Mouse (Mus musculus) midbrain, embryonic 15.5 days (tissue): ENCODE results near the gene Rnf135. TPM values are rescaled to one million over a fixed set of nuclear protein-coding genes. Genes with fewer than 3 reads are reported as not detected.
"Not testable (repeated sequence)": the region's sequence is repeated elsewhere in the genome, so short reads cannot be mapped to it uniquely, and the experiment has no call there.

Source experiments
- ATAC-seq: fragments of 200-750 bp; cut with Nextera tagmentation; replicated peaks from 2 replicates; pipeline ENCODE4 v1.8.0; 2017; ENCODE audit warnings: moderate TSS enrichment
- H3K27ac ChIP-seq: fragments of 300-500 bp; sonication (generic); 2 replicates; pipeline ENCODE4 v1.5.1; 2015; ENCODE audit warnings: mild to moderate bottlenecking, inconsistent platforms
- H3K27me3 ChIP-seq: fragments of 300-500 bp; sonication (generic); replicated peaks from 2 replicates; pipeline ENCODE4 v1.6.1; 2015; ENCODE audit warnings: inconsistent platforms
- H3K36me3 ChIP-seq: fragments of 300-500 bp; sonication (generic); replicated peaks from 2 replicates; pipeline ENCODE4 v1.6.1; 2015; ENCODE audit warnings: inconsistent platforms
- H3K4me1 ChIP-seq: fragments of 300-500 bp; sonication (generic); 2 replicates; pipeline ENCODE4 v1.6.1; 2015; ENCODE audit warnings: inconsistent platforms
- H3K4me2 ChIP-seq: fragments of 300-500 bp; sonication (generic); 2 replicates; pipeline ENCODE4 v1.6.1; 2015; ENCODE audit warnings: inconsistent platforms, mild to moderate bottlenecking, moderate library complexity
- H3K4me3 ChIP-seq: fragments of 300-500 bp; sonication (generic); 2 replicates; pipeline ENCODE4 v1.5.1; 2015; ENCODE audit warnings: mild to moderate bottlenecking, inconsistent platforms
- H3K9ac ChIP-seq: fragments of 300-500 bp; sonication (generic); 2 replicates; pipeline ENCODE4 v1.6.1; 2015; ENCODE audit warnings: mild to moderate bottlenecking, inconsistent platforms
- H3K9me3 ChIP-seq: fragments of 300-500 bp; sonication (generic); 2 replicates; pipeline ENCODE4 v1.6.1; 2016; ENCODE audit warnings: inconsistent platforms
- WGBS: fragments of 180-500 bp; shearing (Covaris S2); methylation state at CpG from one replicate; pipeline ENCODE4 v1.1.7; 2015; ENCODE audit warnings: mixed read lengths; 5-methylcytosine and 5-hydroxymethylcytosine counted together
- polyA plus RNA-seq: library from polyadenylated mRNA; unstranded; fragments of >200 nt; fragmentation: Nextera tagmentation; extraction: Ambion mirVana; gene quantifications from 2 replicates; pipeline ENCODE4 v1.2.1, GENCODE M21; 2015

Gene Rnf135
- polyA plus RNA-seq = 3.3 and 3.9 TPM in 2 replicates

DNA sequence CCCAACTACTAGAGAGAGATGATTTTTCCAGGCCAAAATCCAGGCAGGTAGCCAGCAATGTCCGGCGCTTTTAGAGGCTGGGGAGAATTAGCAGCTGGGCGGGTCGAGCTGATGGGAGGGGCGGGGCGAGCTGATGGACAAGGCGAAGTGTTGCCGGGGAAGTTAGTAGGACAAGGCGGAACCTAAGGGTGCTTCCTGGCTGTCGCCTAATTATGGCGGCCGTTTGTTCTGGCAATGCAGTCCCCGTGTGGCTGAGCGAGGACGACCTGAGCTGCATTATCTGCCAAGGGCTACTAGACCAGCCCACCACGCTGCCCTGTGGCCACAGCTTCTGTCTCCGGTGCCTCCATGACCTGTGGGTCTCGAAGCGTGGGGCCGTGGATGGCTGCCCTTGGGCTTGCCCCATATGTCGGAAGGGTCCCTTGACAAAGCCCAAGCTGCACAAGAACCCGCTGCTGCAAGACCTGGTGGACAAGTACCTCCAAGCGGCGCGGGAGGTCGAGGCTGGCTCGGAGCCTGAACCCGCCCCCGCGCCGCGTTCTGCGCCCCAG, at the start of gene Rnf135:
Gene Rnf135 (plus strand): TSS at position 147 of the 551 bp plus-strand sequence.
- Histone ChIP-seq H3K4me2 (peak within 1 kb of the TSS; percentile 67), H3K4me1 (no peaks in the 10 kb centered on the region), H3K4me3 (peak within 1 kb of the TSS; percentile 47), H3K27ac (peak within 1 kb of the TSS; percentile 6; the same call in 1 of the 2 replicates), H3K27me3 (no peaks in the 10 kb centered on the region), H3K9ac (peak within 1 kb of the TSS; percentile 22), H3K36me3 (no peaks in the 10 kb centered on the region), H3K9me3 (no peaks in the 10 kb centered on the region)
- 3% methylated on average over 33 of the region's 33 CpGs for WGBS
- peak; percentile 33; the same call in 1 of the 2 replicates for ATAC-seq

DNA sequence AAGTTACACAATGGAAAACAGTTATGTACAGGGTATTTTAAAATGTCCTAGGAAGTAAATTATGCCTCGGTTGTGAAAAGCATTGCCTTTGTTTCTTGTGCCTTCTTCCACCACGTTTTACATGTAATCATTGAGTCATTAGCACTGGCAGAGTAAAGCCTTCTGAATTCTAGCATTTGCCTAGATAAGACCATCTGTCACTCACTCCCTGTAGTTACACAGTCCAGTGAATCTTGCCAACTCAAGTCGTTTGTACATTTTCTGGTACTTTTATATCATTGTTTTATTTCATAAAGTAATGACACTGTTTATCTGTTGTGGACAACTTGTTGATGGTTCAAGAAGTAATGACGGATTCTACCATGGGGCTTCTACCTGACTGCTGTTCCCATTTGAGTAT, 48.9 kb upstream of the Rnf135 start:
- 76% methylated on average over 4 of the region's 4 CpGs for WGBS
- H3K27ac ChIP-seq = no peak overlapping the region
- H3K36me3 ChIP-seq = peaks cover 17% of the 10 kb centered on the region

DNA sequence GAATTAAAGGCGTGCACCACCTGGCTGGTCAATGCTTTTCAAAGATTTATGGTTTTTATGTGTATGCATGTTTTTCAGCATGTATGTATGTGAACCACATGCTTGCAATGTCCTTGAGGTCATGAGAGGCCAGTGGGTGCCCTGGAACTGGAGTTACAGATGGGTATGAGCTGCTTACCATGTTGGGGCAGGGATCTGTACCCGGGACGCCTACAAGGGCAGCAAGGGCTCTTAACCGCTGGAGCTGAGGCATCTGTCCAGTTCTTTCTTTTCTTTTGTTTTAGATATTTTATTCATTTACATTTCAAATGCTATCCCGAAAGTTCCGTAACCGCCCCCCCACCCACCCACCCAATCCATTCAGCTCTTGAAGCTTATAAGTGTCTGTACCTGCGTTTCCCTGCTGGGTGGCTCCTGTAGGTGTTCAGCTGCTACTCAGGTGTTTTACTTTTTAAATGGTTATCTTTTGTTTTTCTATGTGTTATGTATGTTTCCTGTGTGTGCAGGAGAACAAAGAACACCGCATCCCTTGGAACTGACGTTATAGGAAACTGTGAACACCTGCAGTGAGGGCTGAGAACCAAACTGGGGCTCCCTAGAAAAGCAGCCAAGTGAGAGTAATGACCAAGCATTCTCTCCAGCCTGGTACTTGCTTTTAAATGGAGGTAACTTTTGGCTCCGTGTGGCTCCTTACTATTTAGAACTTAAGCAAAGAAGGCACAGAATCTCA, 47.5 kb upstream of the Rnf135 start:
- H3K36me3 ChIP-seq = peaks cover 20% of the 10 kb centered on the region
- H3K27ac ChIP-seq = no peak overlapping the region
- H3K4me2 ChIP-seq = no peak overlapping the region
- H3K27me3 ChIP-seq = no peaks in the 10 kb centered on the region
- H3K9me3 ChIP-seq = no peaks in the 10 kb centered on the region
- peaks cover 8% of the 10 kb centered on the region for H3K4me1 ChIP-seq
- 86% methylated on average over 11 of the region's 11 CpGs for WGBS
- ATAC-seq = no peak
- no peak overlapping the region for H3K4me3 ChIP-seq
- no peak overlapping the region for H3K9ac ChIP-seq

More for the DNA sequence above, 48.9 kb upstream of the Rnf135 start:
- Histone ChIP-seq H3K27me3 (no peaks in the 10 kb centered on the region), H3K4me3 (no peak overlapping the region), H3K4me2 (no peak overlapping the region), H3K9me3 (no peaks in the 10 kb centered on the region), H3K9ac (no peak overlapping the region), H3K4me1 (peaks cover 3% of the 10 kb centered on the region; the same call in 1 of the 2 replicates)
- ATAC-seq = no peak

DNA sequence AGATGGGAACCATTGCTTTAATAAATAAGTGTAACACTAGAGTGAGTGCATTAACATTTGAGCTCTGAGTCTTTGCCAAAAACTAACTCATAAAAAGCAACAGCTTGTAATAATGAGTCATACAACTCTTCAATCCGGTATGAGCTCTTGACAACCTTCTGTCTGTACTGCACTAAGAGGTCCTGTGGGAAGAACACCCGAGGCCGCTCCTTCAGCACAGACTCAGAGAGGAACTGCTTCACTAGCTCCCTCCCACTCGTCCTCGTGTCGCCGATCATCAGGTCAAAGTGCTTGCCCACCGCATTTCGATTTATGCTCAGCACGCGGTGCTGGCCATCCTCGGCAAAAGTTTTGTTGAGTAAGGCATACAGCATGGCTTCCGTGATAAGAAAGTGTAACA, 46.9 kb upstream of the Rnf135 start:
- H3K27ac ChIP-seq = no peak overlapping the region
- H3K27me3 ChIP-seq = no peaks in the 10 kb centered on the region
- no peak overlapping the region for H3K4me3 ChIP-seq
- H3K9ac ChIP-seq = no peak overlapping the region
- 92% methylated on average over 13 of the region's 13 CpGs for WGBS
- H3K9me3 ChIP-seq = no peaks in the 10 kb centered on the region
- peaks cover 11% of the 10 kb centered on the region for H3K4me1 ChIP-seq
- peaks cover 20% of the 10 kb centered on the region for H3K36me3 ChIP-seq
- no peak for ATAC-seq
- H3K4me2 ChIP-seq = no peak overlapping the region

- WGBS = 93% methylated on average over 5 of the region's 5 CpGs
- ATAC-seq = no peak
Measured at GRCm38 (mm10) chr11:80137773-80138172, 45.9 kb upstream of the Rnf135 start.

GRCm38 (mm10) chr11:80141825-80142521, 41.7 kb upstream of the Rnf135 start, which contains the start of gene Tefm:
Tefm (minus strand) TSS chr11:80142175.
- Histone ChIP-seq H3K9ac (peak within 1 kb of the TSS; percentile 83), H3K4me1 (peaks cover 21% of the 10 kb centered on the region), H3K9me3 (no peaks in the 10 kb centered on the region), H3K27me3 (no peaks in the 10 kb centered on the region), H3K27ac (peak within 1 kb of the TSS; percentile 92), H3K4me3 (peak within 1 kb of the TSS; percentile 83), H3K4me2 (peak within 1 kb of the TSS; percentile 56), H3K36me3 (0 out of 2 replicates have a peak, but pooled peaks cover 2% of the 10 kb centered on the region)
- under 1% methylated on average over 40 of the region's 40 CpGs for WGBS
- peak; percentile 96 for ATAC-seq

More at GRCm38 (mm10) chr11:80137773-80138172, 45.9 kb upstream of the Rnf135 start:
- H3K9me3 ChIP-seq = no peaks in the 10 kb centered on the region
- H3K27ac ChIP-seq = no peak overlapping the region
- peaks cover 12% of the 10 kb centered on the region for H3K36me3 ChIP-seq
- H3K27me3 ChIP-seq = no peaks in the 10 kb centered on the region
- H3K9ac ChIP-seq = no peak overlapping the region
- no peak overlapping the region for H3K4me2 ChIP-seq
- no peak overlapping the region for H3K4me3 ChIP-seq
- H3K4me1 ChIP-seq = peaks cover 15% of the 10 kb centered on the region

DNA sequence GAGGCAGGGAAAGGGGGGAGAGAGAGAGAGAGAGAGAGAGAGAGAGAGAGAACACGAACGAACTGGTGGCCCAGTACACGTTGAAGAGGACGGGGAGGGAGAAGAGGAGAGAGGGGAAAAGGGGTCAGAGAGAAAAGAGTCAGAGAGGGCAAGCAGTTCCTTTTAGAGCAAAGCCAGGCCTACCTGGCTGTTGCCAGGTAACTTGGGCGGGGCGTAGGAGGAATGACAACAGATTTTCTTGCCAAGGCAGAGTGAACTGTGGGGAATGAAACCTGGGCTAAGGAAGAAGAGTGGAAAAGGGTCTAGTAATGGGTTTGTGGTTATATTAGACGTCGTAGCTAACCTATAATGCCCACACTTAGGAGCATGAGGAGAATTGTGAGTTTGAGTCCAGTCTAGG, 40.8 kb upstream of the Rnf135 start:
- Histone ChIP-seq H3K27me3 (no peaks in the 10 kb centered on the region), H3K4me3 (peak overlapping the region; percentile 83), H3K4me1 (peaks cover 21% of the 10 kb centered on the region), H3K27ac (no peak overlapping the region), H3K9ac (no peak overlapping the region; the same call in 1 of the 2 replicates), H3K36me3 (0 out of 2 replicates have a peak, but pooled peaks cover 2% of the 10 kb centered on the region), H3K4me2 (peak overlapping the region; percentile 56), H3K9me3 (no peaks in the 10 kb centered on the region)
- no peak for ATAC-seq
- 46% methylated on average over 8 of the region's 8 CpGs for WGBS

DNA sequence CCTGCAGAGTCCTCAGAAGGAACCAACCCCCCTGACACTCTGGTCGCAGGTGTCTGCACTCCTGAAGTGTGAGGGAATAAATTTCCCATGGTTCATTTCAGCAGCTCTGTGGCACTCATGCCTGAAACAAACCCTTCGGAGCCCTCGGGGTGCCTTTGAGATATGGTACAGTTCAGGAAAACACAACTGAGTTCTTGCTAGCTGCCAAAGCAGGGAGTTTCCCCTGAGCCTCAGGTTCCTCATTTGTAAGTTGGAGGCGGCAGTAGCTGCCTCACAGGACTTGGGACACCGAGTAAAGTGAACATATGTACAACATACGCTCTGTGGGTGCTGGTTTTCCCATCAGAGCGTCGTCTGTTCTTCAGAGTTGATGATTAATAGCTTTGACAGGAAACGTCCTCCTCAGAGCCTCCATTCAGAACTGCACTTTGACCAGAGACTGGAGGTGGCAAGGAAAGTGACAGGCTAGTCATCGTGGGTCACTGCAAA, 37.8 kb upstream of the Rnf135 start:
- Histone ChIP-seq H3K9ac (no peak overlapping the region), H3K4me1 (peaks cover 15% of the 10 kb centered on the region), H3K9me3 (no peaks in the 10 kb centered on the region), H3K27ac (no peak overlapping the region), H3K4me2 (no peak overlapping the region), H3K36me3 (no peaks in the 10 kb centered on the region), H3K4me3 (no peak overlapping the region), H3K27me3 (no peaks in the 10 kb centered on the region)
- WGBS = 75% methylated on average over 10 of the region's 10 CpGs
- no peak for ATAC-seq

DNA sequence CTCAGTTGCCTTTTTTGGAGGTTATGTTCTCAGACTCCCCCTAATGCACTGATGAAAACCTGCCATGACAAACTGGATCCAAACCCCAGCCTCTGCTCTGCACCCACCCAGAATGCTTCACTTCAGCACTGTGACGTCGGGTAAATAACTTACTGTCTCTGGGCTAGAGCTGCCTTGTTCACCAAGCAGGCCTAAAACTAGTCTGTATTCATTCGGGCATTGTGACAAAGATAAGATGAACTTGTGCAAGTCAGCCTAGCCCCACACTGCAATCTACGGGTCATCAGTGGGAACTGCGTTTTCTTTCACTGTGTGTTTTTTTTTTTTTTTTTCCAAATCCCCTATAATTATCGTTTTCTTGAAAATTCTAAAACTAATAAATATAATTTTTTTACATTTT, 35.9 kb upstream of the Rnf135 start:
- Histone ChIP-seq H3K27me3 (peaks cover 7% of the 10 kb centered on the region), H3K4me3 (no peak overlapping the region), H3K4me1 (peaks cover 5% of the 10 kb centered on the region), H3K27ac (no peak overlapping the region), H3K36me3 (no peaks in the 10 kb centered on the region), H3K9ac (no peak overlapping the region), H3K4me2 (no peak overlapping the region), H3K9me3 (no peaks in the 10 kb centered on the region)
- 77% methylated on average over 6 of the region's 6 CpGs for WGBS
- ATAC-seq = no peak

- 72% methylated on average over 1 of the region's 1 CpGs for WGBS
- H3K9ac ChIP-seq = no peak overlapping the region
- H3K27ac ChIP-seq = no peak overlapping the region
- no peak overlapping the region for H3K4me3 ChIP-seq
- no peaks in the 10 kb centered on the region for H3K4me1 ChIP-seq
- no peaks in the 10 kb centered on the region for H3K9me3 ChIP-seq
- H3K27me3 ChIP-seq = peaks cover 13% of the 10 kb centered on the region
- H3K36me3 ChIP-seq = no peaks in the 10 kb centered on the region
- ATAC-seq = no peak
- no peak overlapping the region for H3K4me2 ChIP-seq
Measured at GRCm38 (mm10) chr11:80148313-80148712, 35.3 kb upstream of the Rnf135 start.

DNA sequence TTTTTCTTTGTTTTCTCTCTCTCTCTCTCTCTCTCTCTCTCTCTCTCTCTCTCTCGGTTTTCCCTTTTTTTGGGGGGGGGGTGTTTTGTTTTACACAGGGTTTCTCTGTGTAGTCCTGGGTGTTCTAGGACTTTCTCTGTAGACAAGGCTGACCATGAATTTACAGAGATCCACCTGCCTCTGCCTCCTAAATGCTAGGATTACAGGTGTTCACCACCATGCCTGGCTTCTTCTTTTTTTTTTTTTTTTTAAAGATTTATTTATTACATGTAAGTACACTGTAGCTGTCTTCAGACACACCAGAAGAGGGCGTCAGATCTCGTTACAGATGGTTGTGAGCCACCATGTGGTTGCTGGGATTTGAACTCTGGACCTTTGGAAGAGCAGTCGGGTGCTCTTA, 34.7 kb upstream of the Rnf135 start:
- 73% methylated on average over 2 of the region's 4 CpGs for WGBS
- not testable (repeated sequence) for H3K36me3 ChIP-seq, H3K4me1 ChIP-seq

DNA sequence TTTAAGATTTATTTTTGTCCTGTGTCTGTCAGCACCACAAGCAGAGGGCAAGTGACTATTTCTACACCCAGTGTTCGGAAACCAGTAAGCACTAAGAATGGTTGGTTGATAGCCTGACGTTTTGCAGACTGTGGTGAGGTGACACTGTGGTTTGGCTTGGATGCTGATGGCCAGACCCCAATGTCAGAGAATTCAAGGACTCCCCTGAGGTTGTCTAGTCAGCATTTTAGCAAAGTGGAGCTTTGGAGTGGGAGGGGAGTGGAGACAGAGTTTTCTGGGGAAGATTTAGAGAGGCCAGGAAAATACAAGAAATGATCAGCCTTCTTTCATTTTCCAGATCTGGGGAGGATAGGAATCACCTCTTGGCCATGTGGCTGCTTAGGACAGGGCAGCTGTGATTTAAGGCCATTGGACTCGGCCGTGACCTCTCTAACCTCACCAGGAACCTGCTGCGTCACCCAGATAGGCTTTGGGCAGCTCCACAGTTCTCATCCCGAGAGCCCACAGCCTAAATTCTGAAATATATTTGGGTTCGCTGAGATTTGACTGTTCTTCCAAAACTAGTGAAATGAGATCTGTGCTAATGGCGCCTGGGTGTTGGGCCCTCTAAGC, 34.1 kb upstream of the Rnf135 start:
- no peak overlapping the region for H3K9ac ChIP-seq
- peaks cover 24% of the 10 kb centered on the region for H3K27me3 ChIP-seq
- peaks cover 8% of the 10 kb centered on the region; the same call in 1 of the 2 replicates for H3K4me1 ChIP-seq
- H3K9me3 ChIP-seq = no peaks in the 10 kb centered on the region
- H3K4me2 ChIP-seq = no peak overlapping the region
- ATAC-seq = no peak
- H3K36me3 ChIP-seq = no peaks in the 10 kb centered on the region
- no peak overlapping the region for H3K27ac ChIP-seq
- WGBS = 89% methylated on average over 8 of the region's 8 CpGs
- no peak overlapping the region for H3K4me3 ChIP-seq

More for the DNA sequence above, 34.7 kb upstream of the Rnf135 start:
- not testable (repeated sequence) for H3K4me2 ChIP-seq, H3K4me3 ChIP-seq, H3K9ac ChIP-seq, ATAC-seq, H3K9me3 ChIP-seq, H3K27ac ChIP-seq
- peaks cover 19% of the 10 kb centered on the region for H3K27me3 ChIP-seq
